Mouse (Mus musculus): Measurements from ENCODE around the gene Fcgrt. TPM values are rescaled to one million over a fixed set of nuclear protein-coding genes. Genes with fewer than 3 reads are reported as not detected.

Fcgrt gene
- total and polyA plus RNA-seq, 3 experiments = 0.27 to 1.7 TPM; not detected in 1

DNA sequence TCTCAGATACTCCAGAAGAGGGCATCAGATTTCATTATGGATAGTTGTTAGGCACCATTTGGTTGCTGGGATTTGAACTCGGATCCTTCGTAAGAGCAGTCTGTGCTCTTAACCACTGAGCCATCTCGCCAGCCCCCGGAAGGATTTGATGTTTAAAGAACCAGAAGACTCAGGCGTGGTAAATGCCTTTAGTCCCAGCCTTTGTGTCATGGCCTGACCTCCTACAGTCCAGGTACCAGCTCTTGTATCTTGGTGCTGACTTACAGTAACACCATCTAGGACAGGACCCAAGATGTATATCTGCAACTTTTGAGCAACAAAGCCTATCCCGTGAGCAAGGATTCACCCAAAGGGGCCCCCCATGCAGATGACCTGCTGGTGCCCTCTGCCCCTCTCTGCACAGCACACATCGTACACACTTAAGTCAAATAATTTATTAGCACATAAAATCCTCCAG, 21.5 kb upstream of the Fcgrt start:
- TF ChIP-seq TBP (IDR thresholded peaks at IDR 0.05; ENCODE audit: low read depth, low read length) (peak; percentile 89), E2F4 (IDR thresholded peaks at IDR 0.05; ENCODE audit: borderline replicate concordance, low read depth, low read length) (no peak), POLR2A (IDR thresholded peaks at IDR 0.05; ENCODE audit: control insufficient read depth in 1 of 2, insufficient read depth in 1 of 2, low read depth in 1 of 2, low read length in 2 of 2, poor library complexity in 1 of 2) (peak in 1 of 2 experiments; percentile 26; a peak in 2 of 4 replicates)
- H3K79me2 ChIP-seq (ENCODE audit: control insufficient read depth, insufficient read depth, low read length, poor library complexity) = peaks cover 68% of the 10 kb centered on the region
- H3K4me3 ChIP-seq (ENCODE audit: control insufficient read depth in 1 of 2, insufficient read depth in 1 of 2, low read depth in 2 of 2, low read length in 2 of 2) = peak overlapping the region; percentile 87 to 91; a peak in 3 of 4 replicates
- H3K27ac ChIP-seq (ENCODE audit: control insufficient read depth, low read depth, low read length) = peak overlapping the region; percentile 93
- H3K27me3 ChIP-seq (ENCODE audit: control insufficient read depth in 1 of 2, insufficient read depth in 2 of 2, low read length in 2 of 2) = no peaks in the 10 kb centered on the region
- no peaks in the 10 kb centered on the region for H3K9me3 ChIP-seq (replicated peaks; ENCODE audit: insufficient read depth, low read length)
- peak overlapping the region; percentile 97 for H3K9ac ChIP-seq (ENCODE audit: control insufficient read depth, low read depth, low read length, poor library complexity, severe bottlenecking)
- H3K36me3 ChIP-seq (ENCODE audit: control insufficient read depth in 1 of 2, insufficient read depth in 2 of 2, low read length in 2 of 2) = peaks cover 14 to 19% of the 10 kb centered on the region in 2 experiments
- H3K4me1 ChIP-seq (ENCODE audit: control insufficient read depth in 1 of 2, insufficient read depth in 2 of 2, low read length in 2 of 2) = peaks cover 0 to 25% of the 10 kb centered on the region in 2 experiments; a peak in 2 of 4 replicates
- DNase-seq (ENCODE audit: low read depth, low spot score) = peak; percentile 90

DNA sequence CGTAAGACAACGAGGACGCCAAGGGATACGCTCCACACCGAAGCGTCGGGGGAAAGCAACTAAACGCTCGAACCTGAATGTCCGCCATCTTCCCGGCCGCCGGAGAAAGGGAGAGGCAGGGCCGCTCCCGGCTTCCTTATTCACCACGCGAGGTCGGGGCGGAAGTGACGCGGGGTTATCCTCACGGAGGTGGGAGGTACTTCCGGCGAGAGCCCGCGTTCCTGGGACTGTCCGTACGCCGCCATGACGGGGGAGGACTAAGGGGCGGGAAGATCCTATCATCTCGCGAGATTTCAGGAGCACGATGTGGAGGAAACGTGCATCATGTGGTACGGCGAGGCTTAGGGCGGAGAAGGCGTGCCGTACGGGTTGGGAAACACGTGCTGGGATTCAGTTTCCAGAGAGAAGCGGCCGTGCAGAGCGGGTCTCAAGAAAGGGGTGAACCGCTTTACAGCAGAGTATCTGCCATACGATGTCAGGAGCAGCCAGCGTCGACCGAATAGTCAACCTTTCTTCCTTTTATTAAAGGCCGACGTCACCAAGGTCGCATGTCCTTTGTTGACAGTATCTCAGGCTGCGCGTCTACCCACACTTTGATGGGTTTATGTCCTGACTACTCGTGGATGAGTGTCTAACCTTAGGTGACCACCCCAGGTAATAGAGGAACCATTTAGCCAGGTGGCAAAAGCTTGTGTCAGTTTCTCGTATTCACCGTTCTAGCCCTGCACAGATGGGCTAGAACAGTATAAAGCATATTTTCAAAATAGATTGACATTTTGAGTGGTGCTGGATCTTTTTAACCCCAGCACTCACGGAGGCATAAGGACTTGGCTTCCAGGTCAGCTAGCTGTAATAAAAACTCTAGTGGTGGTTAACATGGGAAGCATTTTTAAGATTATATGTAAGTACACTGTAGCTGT, 20.8 kb upstream of the Fcgrt start, which contains the start of gene Rps11:
TSS of gene Rps11 (minus strand) at position 216 of the 920 bp plus-strand sequence.
- H3K4me1 ChIP-seq (ENCODE audit: control insufficient read depth in 1 of 2, insufficient read depth in 2 of 2, low read length in 2 of 2) = peaks cover 0 to 22% of the 10 kb centered on the region in 2 experiments; a peak in 2 of 4 replicates
- no peaks in the 10 kb centered on the region for H3K9me3 ChIP-seq (replicated peaks; ENCODE audit: insufficient read depth, low read length)
- peaks cover 14 to 17% of the 10 kb centered on the region in 2 experiments for H3K36me3 ChIP-seq (ENCODE audit: control insufficient read depth in 1 of 2, insufficient read depth in 2 of 2, low read length in 2 of 2)
- DNase-seq (ENCODE audit: low read depth, low spot score) = peak; percentile 100
- peak within 1 kb of the TSS; percentile 93 for H3K27ac ChIP-seq (ENCODE audit: control insufficient read depth, low read depth, low read length)
- no peak for TF ChIP-seq NELFE (IDR thresholded peaks at IDR 0.05; ENCODE audit: low read depth, low read length)
- TF ChIP-seq POLR2AphosphoS5 (IDR thresholded peaks at IDR 0.05; ENCODE audit: borderline replicate concordance, low read depth, low read length) = peak; percentile 86; the same call in 1 of the 2 replicates
- no peak for TF ChIP-seq ZKSCAN1 (IDR thresholded peaks at IDR 0.05; ENCODE audit: low read depth, low read length)
- no peak for TF ChIP-seq EP300 (IDR thresholded peaks at IDR 0.05; ENCODE audit: low read depth in 1 of 2, low read length in 2 of 2)
- peak in 1 of 3 experiments; percentile 35; a peak in 2 of 6 replicates for TF ChIP-seq CTCF (IDR thresholded peaks at IDR 0.05 in 2 of 3, conservative IDR thresholded peaks at IDR 0.05 in 1 of 3; ENCODE audit: control insufficient read depth in 1 of 3, insufficient read depth in 1 of 3, low read depth in 2 of 3, low read length in 3 of 3, poor library complexity in 1 of 3, severe bottlenecking in 1 of 3)
- peak; percentile 83 for TF ChIP-seq TBP (IDR thresholded peaks at IDR 0.05; ENCODE audit: low read depth, low read length)
- TF ChIP-seq SIN3A (IDR thresholded peaks at IDR 0.05; ENCODE audit: low read length) = no peak
- TF ChIP-seq ZC3H11A (IDR thresholded peaks at IDR 0.05; ENCODE audit: low read depth, low read length) = no peak
- no peak for TF ChIP-seq USF1 (IDR thresholded peaks at IDR 0.05; ENCODE audit: low read depth, low read length)
- peak; percentile 66 to 92; a peak in 3 of 4 replicates for TF ChIP-seq POLR2A (IDR thresholded peaks at IDR 0.05; ENCODE audit: control insufficient read depth in 1 of 2, insufficient read depth in 1 of 2, low read depth in 1 of 2, low read length in 2 of 2, poor library complexity in 1 of 2)
- H3K79me2 ChIP-seq (ENCODE audit: control insufficient read depth, insufficient read depth, low read length, poor library complexity) = peaks cover 63% of the 10 kb centered on the region
- H3K27me3 ChIP-seq (ENCODE audit: control insufficient read depth in 1 of 2, insufficient read depth in 2 of 2, low read length in 2 of 2) = no peaks in the 10 kb centered on the region
- peak within 1 kb of the TSS; percentile 97 for H3K9ac ChIP-seq (ENCODE audit: control insufficient read depth, low read depth, low read length, poor library complexity, severe bottlenecking)
- H3K4me3 ChIP-seq (ENCODE audit: control insufficient read depth in 1 of 2, insufficient read depth in 1 of 2, low read depth in 2 of 2, low read length in 2 of 2) = peak within 1 kb of the TSS; percentile 68 to 87
